Mouse (Mus musculus): ENCODE measurements around the gene Tia1.
"Not testable (repeated sequence)": the region's sequence is repeated elsewhere in the genome, so short reads cannot be mapped to it uniquely, and the experiment has no call there.

Tia1 gene

DNA sequence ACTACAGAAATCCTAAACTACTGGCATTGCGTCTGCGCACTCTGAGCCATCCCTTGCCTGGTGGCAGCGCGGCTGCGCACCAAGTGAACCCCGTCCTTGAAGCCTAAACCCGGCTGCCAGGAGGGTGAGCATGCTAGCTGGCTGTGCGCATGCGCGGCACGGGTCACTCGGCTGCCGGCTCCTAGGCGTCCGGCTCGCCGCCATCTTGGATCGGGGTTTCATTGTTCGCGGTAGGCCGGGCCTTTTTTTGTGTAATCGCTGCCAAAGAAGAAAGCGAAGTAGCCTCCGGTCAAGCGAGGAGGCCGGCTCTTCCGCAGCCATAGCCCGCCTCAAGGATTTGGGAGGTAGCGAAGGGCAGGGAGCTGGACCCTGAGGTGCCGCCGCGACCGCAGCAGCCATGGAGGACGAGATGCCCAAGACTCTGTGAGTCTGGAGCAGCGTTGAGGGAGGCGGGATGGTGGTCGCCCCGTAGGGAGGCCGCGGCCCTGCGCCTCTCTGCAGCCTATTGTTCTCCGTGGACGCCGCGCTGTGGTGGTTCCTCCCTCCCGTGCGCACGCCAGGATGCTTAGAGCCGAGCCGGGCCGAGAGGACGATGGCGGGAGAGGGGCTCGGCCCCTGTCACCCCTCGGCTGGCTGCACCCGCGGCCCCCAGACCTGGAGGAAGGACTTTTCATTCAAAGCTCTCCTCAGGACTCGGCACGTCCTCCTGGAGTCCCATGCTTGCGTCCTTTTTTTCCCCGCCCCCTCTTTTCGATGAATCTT lies at the start of gene Tia1:
Gene Tia1, plus strand, starts transcription at position 120 of the 762 bp plus-strand sequence.
- DNase-seq (ENCODE audit: extremely low spot score, low read depth, low spot score): peak; percentile 95

GRCm38 (mm10) chr6:86354948-86355347 lies 49.1 kb upstream of the Tia1 start:
- DNase-seq (ENCODE audit: extremely low spot score, low read depth, low spot score): no peak

DNA sequence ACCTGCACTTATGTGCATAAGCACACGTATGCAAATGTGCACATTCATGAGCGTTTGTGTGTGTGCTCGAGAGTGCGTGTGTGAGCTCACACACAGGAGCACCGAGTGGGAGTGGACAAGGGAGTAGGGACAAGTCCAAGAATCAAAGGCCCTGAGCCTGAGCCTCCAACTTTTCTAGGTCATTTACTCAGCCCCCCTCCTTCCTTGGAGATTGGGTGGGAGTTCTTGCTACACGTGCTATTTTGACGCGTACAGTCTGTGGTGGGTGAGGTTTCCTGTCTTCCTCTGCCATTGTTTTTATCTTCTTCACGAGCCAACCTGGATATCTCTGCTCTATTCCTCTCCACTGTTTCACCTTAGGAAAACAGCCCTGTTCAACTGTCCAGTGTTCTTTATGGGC lies 47.1 kb upstream of the Tia1 start:
- DNase-seq (ENCODE audit: extremely low spot score, low read depth, low spot score): no peak

DNA sequence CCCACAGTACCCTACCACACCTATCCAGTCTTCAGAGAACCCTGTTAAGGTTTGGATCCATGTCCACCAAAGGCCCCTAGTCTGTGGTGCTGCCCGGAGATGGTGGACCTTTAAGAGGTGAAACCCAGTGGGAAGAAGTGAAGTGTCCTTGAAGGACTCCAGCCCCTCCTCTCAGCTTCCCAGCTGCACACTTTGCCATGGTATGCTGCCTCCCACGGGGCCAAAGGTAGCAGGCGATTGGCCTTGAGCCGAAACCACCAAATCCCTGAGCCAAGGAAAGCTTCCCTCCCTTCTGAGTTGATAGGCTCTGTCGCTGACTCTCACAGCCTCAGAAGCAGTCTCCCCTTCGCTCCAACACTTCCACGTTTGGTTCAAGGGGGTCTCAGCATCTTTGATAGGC lies 43.3 kb upstream of the Tia1 start:
- no peak for DNase-seq (ENCODE audit: extremely low spot score, low read depth, low spot score)

GRCm38 (mm10) chr6:86361373-86361772 lies 42.6 kb upstream of the Tia1 start:
- no peak for DNase-seq (ENCODE audit: extremely low spot score, low read depth, low spot score)

DNA sequence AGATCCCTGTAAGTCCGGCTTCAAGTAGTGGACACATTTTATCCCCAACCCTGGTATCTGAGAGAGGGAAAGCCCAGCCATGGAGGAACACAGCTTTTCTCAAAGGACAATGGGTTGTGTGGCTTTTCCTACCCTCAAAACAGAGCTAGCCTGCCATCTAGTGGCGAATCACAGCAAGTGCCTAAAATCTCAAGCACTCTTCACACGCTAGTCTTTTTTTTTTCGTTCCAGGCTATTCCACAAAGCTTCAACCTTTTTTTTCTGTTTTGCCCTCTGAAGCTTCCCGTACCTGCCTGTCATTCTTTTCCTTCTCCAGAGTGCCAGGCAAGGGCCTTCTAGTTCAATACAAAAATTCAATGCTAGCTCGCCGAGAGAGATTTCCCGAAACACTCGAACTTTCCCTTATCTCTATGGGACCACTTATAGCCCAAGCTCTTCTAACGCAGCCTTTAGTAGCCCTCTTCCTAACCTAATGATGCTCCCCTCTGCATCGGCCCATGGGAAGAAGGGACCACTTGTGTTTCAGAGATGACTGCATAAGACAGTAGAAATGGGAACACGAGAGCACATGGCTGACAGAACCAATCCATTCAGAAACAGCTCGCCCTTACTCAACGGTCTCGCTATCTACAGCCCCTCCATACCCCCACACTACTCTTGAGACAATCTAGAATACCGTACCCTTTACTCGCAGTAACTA lies 39.4 kb upstream of the Tia1 start:
- DNase-seq (ENCODE audit: extremely low spot score, low read depth, low spot score): peak; percentile 79

GRCm38 (mm10) chr6:86365371-86366124 lies 38.5 kb upstream of the Tia1 start, which contains the start of gene Fam136a:
TSS of gene Fam136a (plus strand) at chr6:86365646.
- DNase-seq (ENCODE audit: extremely low spot score, low read depth, low spot score): peak; percentile 89

DNA sequence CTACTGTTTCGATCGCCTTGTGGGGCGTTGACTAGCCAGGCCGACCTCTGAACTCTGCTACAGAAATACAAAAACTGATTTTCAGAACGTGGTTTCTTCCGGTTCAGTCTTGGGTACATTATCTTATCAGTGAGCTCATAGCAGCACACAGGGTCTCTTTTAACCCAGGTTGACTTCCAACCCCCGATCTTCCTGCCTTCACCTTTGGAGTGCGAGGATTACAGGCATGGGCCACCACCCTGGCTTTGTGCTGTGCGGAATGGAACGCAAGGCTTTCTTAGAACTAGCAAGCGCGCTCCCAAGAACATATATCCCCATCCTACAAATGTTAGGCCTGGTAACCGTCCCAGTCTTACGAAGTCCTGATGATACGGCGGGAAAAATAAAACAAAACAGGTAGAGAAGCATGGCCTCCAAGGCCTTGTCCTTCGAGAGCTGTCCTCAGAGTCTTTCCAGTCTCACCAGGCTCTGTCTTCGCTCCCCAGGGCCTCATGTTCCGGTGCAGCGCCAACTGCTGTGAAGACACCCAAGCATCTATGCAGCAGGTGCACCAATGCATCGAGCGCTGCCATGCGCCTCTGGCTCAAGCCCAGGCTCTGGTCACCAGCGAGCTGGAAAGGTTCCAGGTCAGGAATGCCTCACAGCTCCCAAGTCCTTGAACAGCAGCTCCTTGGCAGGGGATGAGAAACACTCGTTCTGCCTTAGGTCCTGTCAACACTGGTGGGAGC lies 37.7 kb upstream of the Tia1 start:
- DNase-seq (ENCODE audit: extremely low spot score, low read depth, low spot score): no peak

DNA sequence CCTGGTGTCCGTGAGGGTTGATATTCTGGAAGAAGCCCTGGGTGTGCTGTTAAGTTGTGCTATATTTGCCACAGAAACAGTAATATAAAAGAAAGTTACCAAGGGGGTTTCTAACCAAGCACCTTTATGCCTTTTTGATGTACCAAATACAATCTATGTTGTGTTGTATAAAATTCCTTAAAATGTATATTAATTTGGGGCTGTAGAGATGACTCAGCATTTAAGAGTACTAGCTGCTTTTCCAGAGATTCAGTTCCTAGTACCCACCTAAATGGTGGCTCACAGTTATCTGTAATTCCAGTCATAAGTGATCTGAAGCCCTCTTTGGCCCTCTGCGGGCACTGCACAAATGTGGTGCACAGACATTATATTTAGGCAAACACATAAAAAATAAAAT lies 37.2 kb upstream of the Tia1 start:
- no peak for DNase-seq (ENCODE audit: extremely low spot score, low read depth, low spot score)

- DNase-seq (ENCODE audit: extremely low spot score, low read depth, low spot score): no peak
Observed at GRCm38 (mm10) chr6:86368479-86368878, 35.5 kb upstream of the Tia1 start.

GRCm38 (mm10) chr6:86370093-86370713 lies 33.8 kb upstream of the Tia1 start:
- DNase-seq (ENCODE audit: extremely low spot score, low read depth, low spot score): no peak

- no peak for DNase-seq (ENCODE audit: extremely low spot score, low read depth, low spot score)
Observed at GRCm38 (mm10) chr6:86370764-86371339, 33.2 kb upstream of the Tia1 start, which contains the start of gene Snrpg. TSS of gene Snrpg (plus strand) at chr6:86371304.

DNA sequence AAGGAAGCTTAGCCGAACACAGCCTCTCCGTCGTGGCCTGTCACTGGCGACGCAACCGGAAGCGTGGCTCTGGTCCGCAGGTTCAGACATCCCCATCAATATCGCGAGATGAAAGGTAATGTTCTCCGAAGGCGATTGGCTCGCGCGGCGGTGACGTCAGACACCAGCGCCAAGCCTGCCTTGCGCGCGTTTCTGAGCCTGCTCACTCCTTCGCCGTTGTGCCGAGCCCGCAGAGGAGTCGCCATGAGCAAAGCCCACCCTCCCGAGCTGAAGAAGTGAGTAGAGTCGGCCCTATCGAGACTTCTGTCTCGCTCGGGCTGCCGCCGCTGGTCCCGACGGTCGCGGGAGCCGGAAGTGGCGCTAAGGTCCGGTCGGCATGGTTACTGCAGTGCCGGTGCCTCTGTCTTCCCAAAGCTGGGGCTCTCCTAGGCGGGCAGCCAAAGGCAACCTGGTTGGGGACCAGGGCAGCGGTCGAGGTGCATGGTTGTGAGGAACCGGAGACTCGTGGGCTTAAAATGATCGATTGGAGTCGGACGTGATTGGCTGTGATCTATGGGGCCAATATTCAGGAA lies 32.6 kb upstream of the Tia1 start:
- peak; percentile 94 for DNase-seq (ENCODE audit: extremely low spot score, low read depth, low spot score)

DNA sequence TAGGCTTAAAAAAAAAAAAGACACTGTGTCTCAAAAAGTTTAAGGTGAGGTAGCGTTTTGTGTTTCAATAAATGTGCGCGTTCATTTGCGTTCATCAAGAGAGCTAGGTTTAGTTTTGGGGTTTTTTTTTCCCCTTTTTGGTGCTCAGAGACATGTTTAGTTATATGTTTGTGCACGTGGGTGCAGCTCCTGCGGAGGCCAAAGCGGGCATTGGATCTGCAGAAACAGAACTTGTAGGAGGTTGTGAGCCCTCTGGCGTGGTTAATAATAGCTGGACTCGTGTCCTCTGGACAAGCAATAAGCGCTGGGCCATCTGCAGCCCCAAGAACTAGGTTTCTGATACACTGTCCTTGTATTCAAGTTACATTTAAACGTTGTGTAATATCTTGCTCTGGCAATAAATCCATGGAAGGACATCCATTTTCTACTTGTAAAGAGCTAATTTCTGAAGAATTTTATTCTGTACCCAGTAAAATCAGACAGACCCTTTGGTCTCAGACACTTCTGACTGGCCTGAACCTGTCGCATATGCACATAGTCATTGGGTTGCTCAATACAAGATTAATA lies 32.0 kb upstream of the Tia1 start:
- no peak for DNase-seq (ENCODE audit: extremely low spot score, low read depth, low spot score)

DNA sequence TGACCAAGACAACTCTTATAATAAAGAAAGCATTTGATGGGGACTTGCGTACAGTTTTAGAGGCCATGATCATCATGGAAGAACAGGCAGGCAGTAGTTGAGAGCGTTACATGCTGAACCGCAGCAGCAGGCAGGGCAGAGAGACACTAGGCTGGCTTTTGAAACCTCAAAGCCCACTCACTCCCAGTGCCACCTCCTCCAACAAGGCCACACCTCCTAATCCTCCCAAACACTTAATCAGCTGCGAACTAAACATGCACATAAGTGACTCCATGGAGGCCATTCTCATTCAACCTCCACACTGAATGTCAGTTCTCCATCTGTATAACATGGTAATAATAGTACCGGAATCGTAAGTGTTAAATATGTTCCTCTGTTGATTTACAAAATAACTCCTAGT lies 30.5 kb upstream of the Tia1 start:
- no peak for DNase-seq (ENCODE audit: extremely low spot score, low read depth, low spot score)

DNA sequence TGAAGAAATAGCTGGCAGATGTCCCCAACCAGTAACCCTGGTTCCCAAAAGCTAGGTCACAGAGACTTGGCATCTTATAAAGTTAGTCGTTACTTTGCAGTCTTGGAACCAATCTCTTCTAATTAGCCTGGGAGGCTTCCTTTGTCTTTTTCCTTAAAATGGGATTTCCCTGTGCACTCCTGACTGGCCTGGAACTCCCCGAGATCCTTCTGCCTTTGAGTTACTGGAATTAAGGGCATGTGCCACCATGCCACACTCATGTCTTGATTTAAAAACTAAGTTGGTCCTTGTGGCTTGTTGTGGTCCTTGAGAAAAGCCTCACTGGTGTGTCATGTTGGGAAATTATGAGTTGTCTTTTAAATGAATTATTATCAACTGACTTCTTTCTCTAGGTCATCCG lies 25.7 kb upstream of the Tia1 start:
- no peak for DNase-seq (ENCODE audit: extremely low spot score, low read depth, low spot score)

DNA sequence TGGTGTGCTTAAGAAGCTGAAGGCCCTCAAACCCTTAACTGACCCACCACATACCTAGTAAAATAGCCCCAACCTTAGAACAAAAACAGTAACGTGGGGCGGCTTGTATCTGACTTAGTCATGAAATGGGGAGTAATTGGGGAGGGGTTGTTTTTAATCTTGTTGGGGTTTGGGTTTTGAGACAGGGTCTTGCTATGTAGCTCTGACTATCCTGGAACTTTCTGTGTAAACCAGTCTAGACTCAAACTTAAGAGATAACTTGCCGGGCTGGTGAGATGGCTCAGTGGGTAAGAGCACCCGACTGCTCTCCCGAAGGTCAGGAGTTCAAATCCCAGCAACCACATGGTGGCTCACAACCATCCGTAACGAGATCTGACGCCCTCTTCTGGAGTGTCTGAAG lies 23.9 kb upstream of the Tia1 start:
- not testable (repeated sequence) for DNase-seq (ENCODE audit: extremely low spot score, low read depth, low spot score)

DNA sequence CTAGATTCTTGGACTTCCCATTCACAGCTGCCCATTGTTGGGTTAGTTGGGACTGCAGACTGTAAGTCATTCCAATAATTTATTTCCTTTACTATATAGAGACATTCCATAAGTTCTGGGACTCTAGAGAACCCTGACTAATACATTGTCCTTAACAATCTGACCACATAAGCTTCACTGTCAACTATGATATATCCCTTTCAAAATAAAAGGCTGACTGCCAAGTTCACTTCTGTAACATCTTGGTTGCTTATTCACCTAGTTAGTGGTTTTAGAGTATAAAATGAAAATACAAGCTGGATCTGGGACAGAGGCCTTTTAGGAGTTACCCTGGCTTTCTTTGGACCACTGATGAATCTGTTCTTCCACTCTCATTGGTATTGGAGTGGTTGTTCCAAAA lies 21.5 kb upstream of the Tia1 start:
- DNase-seq (ENCODE audit: extremely low spot score, low read depth, low spot score): no peak

- DNase-seq (ENCODE audit: extremely low spot score, low read depth, low spot score): no peak
Observed at GRCm38 (mm10) chr6:86383370-86383769, 20.6 kb upstream of the Tia1 start.

DNA sequence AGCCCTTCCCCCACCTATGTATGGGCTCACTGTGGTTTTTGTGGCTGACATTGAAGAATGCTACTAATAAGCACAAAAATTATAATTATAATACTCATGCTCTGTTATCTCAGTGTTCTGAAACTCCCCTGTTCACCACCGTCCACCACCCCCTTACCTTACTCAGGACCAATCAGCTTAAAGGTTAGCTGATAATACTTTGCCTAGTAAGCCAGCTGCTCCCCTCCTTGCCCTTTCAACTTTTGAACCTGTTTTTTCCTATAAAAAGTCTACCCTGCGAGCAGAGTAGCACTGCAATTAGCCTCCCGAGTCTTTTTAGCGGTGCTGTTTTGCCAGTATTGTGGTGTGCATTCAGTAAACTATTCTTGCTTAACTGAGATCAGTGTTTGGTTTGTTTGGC lies 19.3 kb upstream of the Tia1 start:
- DNase-seq (ENCODE audit: extremely low spot score, low read depth, low spot score): no peak

Measured in hindlimb bud, embryonic 11.5 days (tissue).